Mouse (Mus musculus) right cerebral cortex, adult 2 months (tissue): ENCODE data around the gene Zfhx3.

Experiments used
- DNase-seq, 2 experiments: peaks; one replicate each; pipeline ENCODE4 v3.0.0; 2021 to 2022; ENCODE audit warnings: low spot score in 2 of 2

Zfhx3 gene

DNA sequence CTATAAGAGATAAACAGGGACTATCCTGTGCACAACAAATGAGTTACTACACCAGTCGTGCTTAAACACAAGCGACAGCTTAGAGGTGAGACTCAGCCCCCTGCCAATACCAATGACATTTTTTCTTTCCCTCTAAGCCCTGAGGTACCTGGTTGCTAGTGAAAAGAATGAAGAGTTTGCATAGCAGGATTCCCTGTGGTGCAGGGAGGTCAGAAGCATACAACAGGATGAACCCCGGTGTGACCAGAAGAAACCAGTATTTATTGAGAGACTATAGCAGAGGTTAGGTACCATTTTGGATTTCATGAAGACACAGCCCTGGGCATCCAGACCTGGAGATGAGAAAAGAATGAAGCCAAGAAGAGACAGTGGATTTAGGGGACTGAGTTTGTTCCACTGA is 498.0 kb downstream of the Zfhx3 start:
- DNase-seq: no peak

GRCm38 (mm10) chr8:108450847-108451246 is 508.4 kb downstream of the Zfhx3 start:
- DNase-seq: no peak

GRCm38 (mm10) chr8:108454561-108455311 is 512.3 kb downstream of the Zfhx3 start:
- DNase-seq: peak; percentile 4 to 14

DNA sequence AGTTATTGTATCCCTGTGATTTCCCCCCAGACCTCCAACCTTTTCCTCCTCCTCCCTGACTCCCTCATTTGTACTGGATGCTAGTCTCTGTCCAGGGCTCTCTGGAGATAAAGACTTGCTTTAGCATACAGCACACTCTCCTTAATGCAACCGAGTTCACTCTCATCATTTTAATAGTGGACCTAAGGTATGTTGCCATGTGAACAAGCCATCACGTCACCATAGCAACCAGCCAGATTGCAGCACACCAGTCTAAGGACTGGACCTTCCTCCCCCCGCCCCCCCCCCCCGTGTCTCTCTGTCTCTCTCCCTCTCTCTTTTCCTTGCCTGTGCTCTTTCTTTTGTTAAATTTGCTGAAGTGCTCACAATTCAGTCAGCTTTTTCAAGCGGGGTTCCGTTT is 524.2 kb downstream of the Zfhx3 start:
- DNase-seq: peak in 1 of 2 experiments; percentile 5

- DNase-seq: no peak
Measured at GRCm38 (mm10) chr8:108467172-108468035, 525.0 kb downstream of the Zfhx3 start.

- no peak for DNase-seq
Measured at GRCm38 (mm10) chr8:108470269-108470668, 527.8 kb downstream of the Zfhx3 start.

DNA sequence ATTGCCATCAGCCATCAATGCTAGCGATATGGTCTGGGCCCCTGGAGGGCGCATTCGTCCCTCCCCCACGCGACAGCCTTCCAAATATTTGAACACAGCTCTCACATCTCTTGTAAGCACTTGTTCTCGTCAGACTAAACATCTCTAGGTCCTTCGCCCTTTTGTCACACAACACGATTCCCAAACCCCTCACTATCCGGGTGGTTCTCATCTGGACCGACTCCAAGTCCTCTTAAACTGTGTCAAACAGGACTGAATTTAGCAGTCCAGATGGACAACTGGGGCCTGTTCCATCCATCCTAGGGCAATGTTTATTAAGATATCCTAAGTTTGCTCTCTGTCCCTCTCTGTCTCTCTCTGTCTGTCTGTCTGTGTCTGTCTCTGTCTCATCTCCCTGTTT is 532.1 kb downstream of the Zfhx3 start:
- no peak for DNase-seq

GRCm38 (mm10) chr8:108478131-108478530 is 535.7 kb downstream of the Zfhx3 start:
- no peak for DNase-seq

DNA sequence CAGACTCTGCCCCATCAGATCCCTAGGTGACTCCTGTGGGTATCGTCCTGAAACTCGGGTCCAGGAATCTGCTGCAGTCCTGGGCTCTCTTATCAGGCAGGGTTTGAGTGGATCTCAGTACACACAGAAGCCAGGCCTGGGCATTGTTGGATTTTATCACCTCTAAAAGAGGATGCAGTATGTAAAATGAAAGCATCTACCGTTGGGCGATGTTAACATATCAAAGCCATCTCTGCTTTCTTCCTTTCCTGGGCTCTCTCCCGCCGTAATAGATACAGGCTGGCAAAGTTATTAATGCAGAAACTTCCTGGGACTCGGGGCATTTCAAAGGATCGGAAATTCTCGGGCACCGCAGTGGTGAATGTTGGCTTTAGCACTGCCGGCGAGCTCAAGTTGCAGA is 537.7 kb downstream of the Zfhx3 start:
- DNase-seq: no peak

DNA sequence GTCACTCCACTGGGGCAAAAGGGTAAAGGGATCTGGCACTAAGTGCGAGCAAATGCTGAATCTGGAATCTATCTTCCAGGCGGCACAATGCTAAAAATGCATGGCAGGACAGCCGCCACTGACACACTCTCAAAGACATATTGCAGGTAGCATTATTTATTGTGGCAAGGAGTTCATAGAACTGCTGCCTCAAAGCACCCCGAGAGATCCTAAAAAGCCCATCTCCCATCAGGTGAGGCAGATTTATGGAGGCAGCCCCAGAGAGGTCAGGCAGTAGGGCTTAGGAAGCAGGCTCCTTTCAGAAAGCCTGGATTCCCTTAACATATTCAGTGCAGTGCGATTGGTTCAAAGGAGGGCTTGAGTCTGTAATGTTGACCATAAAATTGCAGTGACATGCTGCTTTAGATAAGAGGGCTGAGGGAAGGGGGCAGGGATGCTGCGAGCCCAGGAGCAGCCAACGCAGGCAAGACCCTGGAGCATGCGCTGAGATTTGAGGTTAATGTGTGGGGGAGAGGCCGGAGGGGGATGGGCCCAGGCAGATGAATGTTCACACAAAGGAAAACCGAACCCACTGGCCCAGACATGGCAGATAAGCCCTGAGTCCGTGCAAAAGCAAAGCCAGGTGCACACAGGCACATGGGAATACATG is 538.8 kb downstream of the Zfhx3 start:
- no peak for DNase-seq

DNA sequence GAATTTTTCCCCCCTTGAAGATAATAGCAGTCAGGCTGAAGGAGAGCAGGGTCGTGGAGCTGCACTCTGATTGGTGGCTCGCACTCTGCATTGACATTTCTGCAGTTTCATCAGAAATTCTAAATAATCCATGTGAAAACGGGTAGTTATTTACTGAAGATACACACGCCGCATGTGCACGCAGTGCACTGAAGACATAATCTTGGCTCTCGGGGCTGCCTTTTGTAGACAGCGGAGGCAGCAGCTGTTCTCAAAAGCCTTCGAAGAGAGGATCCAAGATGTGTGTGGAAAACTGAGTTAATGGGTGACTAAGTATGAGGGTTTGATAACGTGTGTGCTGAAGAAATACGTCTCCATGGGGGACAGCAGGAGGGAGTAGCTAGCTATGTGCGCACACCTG is 553.7 kb downstream of the Zfhx3 start:
- DNase-seq: peak in 1 of 2 experiments; percentile 3

DNA sequence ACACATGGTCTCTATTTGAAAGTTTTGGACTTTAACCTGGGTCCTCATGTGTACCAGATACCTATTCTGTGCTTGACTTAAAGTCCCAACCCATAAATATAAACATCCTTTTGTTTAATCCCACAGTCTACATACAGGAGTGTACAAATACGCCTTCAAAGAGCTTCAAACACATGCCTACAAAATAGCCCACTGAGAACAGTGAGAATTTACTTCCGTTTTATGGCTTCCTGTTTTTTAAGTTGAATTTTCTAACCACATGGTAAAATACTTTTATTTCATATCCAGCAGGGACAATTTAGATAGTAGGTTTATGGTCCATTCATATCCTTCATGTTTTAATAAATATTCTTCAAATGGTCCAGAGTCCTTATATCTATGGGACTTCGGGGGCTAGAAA is 564.3 kb downstream of the Zfhx3 start:
- DNase-seq: no peak

DNA sequence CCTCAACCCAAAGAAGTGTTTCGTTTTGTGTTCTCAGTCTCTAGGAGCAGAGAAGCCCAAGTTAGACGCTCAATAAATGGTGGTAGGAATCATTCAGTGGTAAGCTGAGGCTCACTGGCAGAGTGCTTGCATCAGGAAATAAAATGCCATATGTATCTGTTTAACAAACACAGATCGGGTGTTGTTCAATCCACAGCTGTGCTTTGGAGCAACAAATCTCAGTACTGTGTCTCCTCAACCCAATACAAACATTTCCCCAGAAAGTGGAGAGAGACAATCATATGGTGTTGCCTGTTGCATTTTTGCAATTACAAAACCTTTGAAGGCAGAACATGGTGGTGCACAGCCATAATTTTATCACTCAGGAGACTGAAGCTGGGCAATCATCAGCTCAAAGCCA is 565.3 kb downstream of the Zfhx3 start:
- DNase-seq: no peak

GRCm38 (mm10) chr8:108510641-108511325 is 568.3 kb downstream of the Zfhx3 start:
- DNase-seq: no peak

DNA sequence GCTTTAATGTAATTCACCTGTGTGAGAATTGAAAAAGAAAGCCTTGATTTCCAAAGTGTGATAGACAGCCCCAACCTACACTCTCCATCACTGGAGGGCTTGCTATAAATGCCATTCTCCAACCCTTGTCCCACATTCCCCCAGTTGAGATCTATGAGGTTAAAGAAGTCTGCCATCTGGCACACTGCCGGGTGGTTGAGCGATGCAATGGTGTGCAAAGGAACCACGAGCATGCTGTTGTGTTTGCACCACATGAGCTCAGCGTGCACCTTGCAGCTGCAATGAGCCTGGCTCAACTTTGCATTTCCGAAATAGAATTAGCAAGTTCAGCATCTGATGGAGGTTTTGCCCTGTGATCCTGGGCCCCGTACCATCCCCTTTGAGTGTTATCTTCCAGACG is 575.7 kb downstream of the Zfhx3 start:
- DNase-seq: no peak

- no peak for DNase-seq
Measured at GRCm38 (mm10) chr8:108522050-108522449, 579.6 kb downstream of the Zfhx3 start.

DNA sequence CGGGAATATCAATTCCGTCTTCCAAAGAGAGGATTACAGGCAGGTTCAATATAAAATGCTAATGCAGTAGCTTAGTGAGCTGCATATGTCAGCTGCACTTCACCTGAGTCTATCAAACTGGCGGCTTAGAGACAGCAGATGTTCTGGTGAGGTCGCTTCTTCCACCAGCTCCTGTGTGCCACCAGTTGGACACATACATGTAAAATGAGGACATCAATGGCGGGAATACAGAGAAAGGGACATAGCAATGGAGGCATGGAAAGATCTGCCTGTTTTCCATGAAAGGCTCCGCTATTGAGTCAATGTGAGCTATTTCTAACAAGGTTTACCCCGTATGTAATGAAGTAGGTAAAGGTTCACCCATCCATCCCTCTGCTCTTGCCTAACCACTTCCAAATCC is 587.0 kb downstream of the Zfhx3 start:
- no peak for DNase-seq

DNA sequence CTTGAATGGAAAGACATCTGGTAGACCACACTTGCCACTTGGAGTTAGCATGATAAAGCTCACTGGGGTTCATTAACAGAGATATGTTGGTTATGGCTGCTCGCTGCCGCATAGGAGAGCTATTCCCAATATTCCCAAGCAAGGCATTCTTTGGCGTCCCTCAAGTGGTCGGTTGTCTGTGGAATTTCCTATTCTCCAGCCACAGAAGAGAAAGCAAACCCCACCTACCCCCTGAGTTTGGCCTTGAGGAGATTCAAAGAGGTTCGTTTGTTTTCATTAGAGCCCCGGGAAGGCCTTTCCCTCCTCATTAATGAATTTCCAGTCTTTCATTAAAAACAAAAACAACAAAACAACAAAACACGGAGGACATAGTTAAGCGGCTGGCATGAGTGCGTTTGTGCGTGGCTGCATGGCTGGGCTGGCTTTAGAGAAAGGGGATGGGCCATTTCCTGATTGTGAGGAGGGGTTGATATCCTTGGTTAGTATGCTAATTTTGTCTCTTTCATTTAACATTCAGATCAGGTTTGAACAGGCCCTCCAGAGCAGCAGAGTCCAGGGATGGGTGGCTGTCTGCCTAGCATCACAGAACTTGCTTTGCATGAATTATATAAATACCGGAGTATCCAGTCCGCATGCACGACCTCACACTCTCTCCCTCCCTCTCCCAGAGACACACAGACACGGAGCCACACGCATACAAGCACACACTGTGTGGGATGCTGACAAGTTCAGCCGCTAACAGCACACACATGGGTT is 592.9 kb downstream of the Zfhx3 start:
- no peak for DNase-seq

GRCm38 (mm10) chr8:108536186-108536585 is 593.7 kb downstream of the Zfhx3 start:
- peak in 1 of 2 experiments; percentile 40 for DNase-seq

DNA sequence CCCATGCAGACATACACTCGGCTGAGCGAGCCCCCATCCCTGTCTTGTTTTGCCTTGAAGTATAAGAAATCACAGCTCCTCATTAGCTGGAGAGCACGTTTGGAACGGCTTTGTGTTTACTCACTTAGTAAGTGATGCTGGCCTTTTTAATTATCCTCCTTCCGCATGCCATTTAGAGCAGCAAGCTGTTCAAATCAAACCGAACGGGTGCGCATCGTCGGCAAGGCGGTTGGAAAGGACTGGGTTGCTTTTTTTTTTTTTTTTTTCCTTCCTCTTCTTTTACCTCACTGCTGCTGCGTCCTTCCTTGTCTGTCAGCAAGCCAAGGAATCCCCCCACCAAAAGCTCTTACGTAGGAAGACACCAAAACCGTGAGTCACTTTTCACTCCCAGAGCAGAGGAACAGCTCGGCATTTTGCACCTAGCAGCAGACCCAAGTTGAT is 594.5 kb downstream of the Zfhx3 start:
- DNase-seq: peak; percentile 16 to 49
